Mouse (Mus musculus) stomach, embryonic 14.5 days (tissue): ENCODE measurements at regions not wholly inside any gene's neighbourhood (a gene's known extent, or its start where the extent isn't known, plus 50 kb on each side); places are given as distances from the start of the nearest gene placed in this dataset.

Source experiments
- ATAC-seq: fragments of 200-750 bp; cut with Nextera tagmentation; 2 replicates; pipeline ENCODE4 v1.8.0; 2017; ENCODE audit warnings: low read depth, moderate TSS enrichment; ENCODE audit not compliant: insufficient number of reproducible peaks, insufficient read depth, low FRiP score
- H3K27ac ChIP-seq: fragments of 300-500 bp; sonication (generic); 2 replicates; pipeline ENCODE4 v1.5.1; 2014; ENCODE audit warnings: mild to moderate bottlenecking, low read length, moderate library complexity, mixed read lengths
- H3K27me3 ChIP-seq: fragments of 300-500 bp; sonication (generic); 2 replicates; pipeline ENCODE4 v1.6.1; 2014; ENCODE audit warnings: low read length, control low read depth, mixed read lengths; ENCODE audit not compliant: control insufficient read depth, insufficient read depth
- H3K36me3 ChIP-seq: fragments of 300-500 bp; sonication (generic); 2 replicates; pipeline ENCODE4 v1.6.1; 2014; ENCODE audit warnings: mild to moderate bottlenecking, control low read depth, low read length, moderate library complexity, mixed read lengths; ENCODE audit not compliant: control insufficient read depth, insufficient read depth
- H3K4me1 ChIP-seq: fragments of 300-500 bp; sonication (generic); 2 replicates; pipeline ENCODE4 v1.6.1; 2014; ENCODE audit warnings: low read length, control low read depth, mixed read lengths; ENCODE audit not compliant: control insufficient read depth, insufficient read depth
- H3K4me2 ChIP-seq: fragments of 300-500 bp; sonication (generic); replicated peaks from 2 replicates; pipeline ENCODE4 v1.6.1; 2014; ENCODE audit warnings: low read depth, low read length, control low read depth
- H3K4me3 ChIP-seq: fragments of 300-500 bp; sonication (generic); 2 replicates; pipeline ENCODE4 v1.5.1; 2014; ENCODE audit warnings: low read depth, low read length, control low read depth
- H3K9ac ChIP-seq: fragments of 300-500 bp; sonication (generic); replicated peaks from 2 replicates; pipeline ENCODE4 v1.6.1; 2014; ENCODE audit warnings: low read depth, mild to moderate bottlenecking, control low read depth, low read length, moderate library complexity, mixed read lengths
- H3K9me3 ChIP-seq: fragments of 300-500 bp; sonication (generic); 2 replicates; pipeline ENCODE4 v1.6.1; 2016; ENCODE audit warnings: low read depth, low read length, control low read depth; ENCODE audit not compliant: control insufficient read depth
- WGBS: fragments of 180-500 bp; shearing (Covaris S2); extraction: QIAGEN DNeasy Blood & Tissue Kit; methylation state at CpG from one replicate; pipeline ENCODE4 v1.1.7; 2014; 5-methylcytosine and 5-hydroxymethylcytosine counted together

DNA sequence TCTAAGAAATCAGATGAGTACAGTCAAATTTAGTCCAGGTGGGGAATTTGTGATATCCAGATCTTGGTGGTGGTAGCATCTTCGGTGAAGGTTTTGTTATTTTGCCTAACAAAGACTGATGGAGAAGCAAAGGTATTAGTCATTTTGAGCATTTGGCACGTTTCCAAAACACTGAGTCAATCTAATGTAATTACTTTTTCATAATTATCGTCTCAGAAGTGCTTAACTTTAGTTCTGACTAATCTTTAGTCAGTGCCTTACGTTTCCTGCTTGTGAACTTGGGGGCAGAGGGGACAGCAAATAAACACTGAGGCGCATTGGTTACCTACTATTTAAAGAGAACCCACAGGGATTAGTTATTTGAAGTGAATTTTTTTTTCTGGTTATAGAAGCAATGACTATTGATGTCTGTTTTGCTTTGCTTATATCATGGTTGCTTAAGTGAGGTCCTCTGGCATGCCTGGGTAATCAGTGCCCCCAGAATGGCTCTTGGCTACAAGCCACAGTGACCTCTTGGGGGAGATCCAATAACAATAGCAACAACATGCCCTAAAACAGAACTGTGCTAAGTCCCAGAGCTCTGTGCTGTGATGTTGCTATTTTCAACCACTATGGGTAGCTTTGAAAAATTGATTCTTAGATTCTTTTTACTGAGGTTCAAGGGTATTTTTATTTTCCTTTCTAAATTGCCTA lies 275.1 kb downstream of the Gpat3 start:
- 48% methylated on average over 5 of the region's 5 CpGs for WGBS
- ATAC-seq: no peak
- no peaks in the 10 kb centered on the region for H3K9me3 ChIP-seq
- 0 out of 2 replicates have a peak, but pooled peaks cover 5% of the 10 kb centered on the region for H3K4me1 ChIP-seq
- H3K4me3 ChIP-seq: no peak overlapping the region
- H3K36me3 ChIP-seq: no peaks in the 10 kb centered on the region
- H3K27ac ChIP-seq: no peak overlapping the region
- no peaks in the 10 kb centered on the region for H3K27me3 ChIP-seq
- H3K9ac ChIP-seq: no peak overlapping the region
- H3K4me2 ChIP-seq: no peak overlapping the region

DNA sequence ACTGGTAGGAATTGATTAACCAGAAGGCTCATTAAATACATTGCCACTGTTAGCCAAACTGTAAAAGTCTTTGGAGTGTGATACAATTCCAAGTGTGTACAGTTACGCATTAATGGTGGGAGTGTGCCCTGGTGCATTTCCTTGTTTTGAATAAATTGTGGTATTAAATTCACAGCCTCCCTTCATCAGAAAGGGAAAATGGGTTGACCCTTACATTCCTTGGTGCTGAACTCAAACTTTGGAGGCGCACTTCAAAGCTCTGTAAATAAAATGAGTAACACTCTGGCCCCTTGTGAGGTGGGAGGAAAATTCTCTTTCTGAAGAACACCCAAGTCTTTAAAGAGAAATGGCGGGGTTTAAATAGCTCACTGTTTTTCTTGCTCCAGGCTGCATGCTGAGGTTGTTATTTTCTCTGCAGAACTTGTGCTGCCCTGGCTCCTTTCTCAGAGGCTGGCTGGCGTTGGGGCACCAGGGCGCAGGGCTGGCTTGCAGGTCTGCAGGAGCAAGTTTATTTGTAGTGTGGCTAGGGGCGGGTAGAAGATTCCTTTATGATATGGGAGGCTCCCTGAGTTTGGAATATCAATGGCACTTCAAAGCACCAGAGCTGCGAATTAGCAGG lies 266.7 kb downstream of the Gpat3 start:
- Histone ChIP-seq H3K27ac (no peak overlapping the region), H3K4me3 (no peak overlapping the region), H3K9me3 (no peaks in the 10 kb centered on the region), H3K36me3 (no peaks in the 10 kb centered on the region), H3K4me1 (no peaks in the 10 kb centered on the region), H3K27me3 (no peaks in the 10 kb centered on the region), H3K4me2 (no peak overlapping the region), H3K9ac (no peak overlapping the region)
- 29% methylated on average over 7 of the region's 7 CpGs for WGBS
- ATAC-seq: no peak

DNA sequence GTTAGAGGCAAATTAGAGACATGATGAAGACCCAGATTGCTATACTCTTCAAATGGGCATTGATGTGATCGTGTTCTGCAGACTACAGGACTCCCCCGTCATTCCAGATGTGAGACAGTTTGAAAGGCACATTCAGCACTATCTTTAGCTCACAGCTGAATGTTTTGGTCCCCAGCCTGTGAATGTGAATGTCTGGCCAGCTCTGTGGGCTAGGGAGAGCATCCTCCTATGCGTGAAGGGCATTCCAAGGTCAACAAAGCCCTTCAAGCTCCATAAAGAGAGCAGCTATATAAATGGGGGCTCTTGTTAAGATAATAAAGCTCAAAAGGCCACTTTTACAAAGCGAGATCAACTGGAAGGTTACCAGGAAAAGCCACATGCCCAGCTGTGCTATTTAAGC lies 266.1 kb downstream of the Gpat3 start:
- Histone ChIP-seq H3K27me3 (no peaks in the 10 kb centered on the region), H3K4me1 (no peaks in the 10 kb centered on the region), H3K4me2 (no peak overlapping the region), H3K9me3 (no peaks in the 10 kb centered on the region), H3K4me3 (no peak overlapping the region), H3K36me3 (no peaks in the 10 kb centered on the region), H3K9ac (no peak overlapping the region), H3K27ac (no peak overlapping the region)
- WGBS: 55% methylated on average over 4 of the region's 4 CpGs
- ATAC-seq: no peak

DNA sequence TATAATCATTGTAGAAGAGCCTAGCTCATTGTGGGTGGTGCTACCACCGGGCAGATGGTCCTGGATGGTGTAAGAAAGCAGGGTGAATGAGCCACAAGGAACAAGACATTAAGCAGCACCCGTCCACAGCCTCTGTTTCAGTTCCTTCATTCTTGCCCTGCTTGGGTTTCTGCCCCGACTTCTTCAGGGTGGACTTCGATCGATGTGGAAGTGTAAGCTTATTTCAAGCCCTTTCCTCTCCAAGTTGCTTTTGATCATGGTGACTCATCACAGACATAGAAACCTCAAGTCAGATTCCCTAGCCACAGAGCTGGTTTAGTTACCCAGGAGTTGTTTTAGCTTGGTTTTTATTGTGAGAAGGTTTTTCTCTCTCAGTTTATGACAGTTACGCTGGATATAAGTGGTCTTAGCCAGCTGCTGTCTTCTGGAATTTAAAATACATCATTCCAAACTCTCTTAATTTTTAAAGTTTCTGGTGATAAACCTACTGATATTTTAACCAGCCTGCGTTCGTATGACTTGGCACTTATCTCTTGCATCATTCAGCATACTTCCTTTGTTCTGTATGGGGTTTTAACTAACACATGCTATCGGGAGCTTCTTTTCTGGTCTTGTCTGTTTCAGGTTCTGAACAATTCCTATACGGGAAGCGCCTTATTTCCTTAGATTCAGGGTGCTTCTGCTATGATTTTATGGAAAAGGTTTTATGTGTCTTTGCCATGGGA lies 255.6 kb downstream of the Gpat3 start:
- H3K27ac ChIP-seq: no peak overlapping the region

DNA sequence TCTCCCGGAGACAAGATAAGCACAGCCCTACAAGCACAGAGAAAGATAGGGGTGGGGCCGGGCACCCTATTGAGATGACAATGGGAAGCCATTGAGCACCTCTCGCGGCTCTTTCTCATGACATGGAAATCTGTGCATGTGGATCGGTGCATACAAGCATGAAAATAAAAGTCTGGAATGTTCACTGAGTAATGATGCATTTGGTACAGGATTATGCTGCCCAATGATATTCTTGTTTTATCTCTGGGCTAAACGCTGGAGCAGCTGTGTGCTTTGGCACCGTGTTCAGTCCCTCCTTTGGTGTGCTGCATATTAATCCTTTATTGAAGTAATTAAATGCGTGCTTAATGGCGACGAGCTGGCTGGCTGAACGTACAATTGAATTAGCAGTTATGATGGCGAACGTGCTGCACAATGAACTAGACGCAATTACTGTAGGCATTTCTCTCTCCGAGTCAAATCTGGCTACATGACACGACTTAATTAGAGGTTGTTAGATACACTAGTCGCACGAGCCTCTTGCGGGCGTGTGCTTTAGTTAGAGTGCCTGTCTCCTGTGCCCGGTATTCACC lies 245.6 kb downstream of the Gpat3 start:
- H3K36me3 ChIP-seq: no peaks in the 10 kb centered on the region
- no peaks in the 10 kb centered on the region for H3K9me3 ChIP-seq
- no peak overlapping the region for H3K9ac ChIP-seq
- ATAC-seq: no peak
- 72% methylated on average over 21 of the region's 21 CpGs for WGBS
- H3K4me1 ChIP-seq: no peaks in the 10 kb centered on the region
- H3K27me3 ChIP-seq: no peaks in the 10 kb centered on the region
- no peak overlapping the region for H3K4me2 ChIP-seq
- H3K27ac ChIP-seq: no peak overlapping the region
- H3K4me3 ChIP-seq: no peak overlapping the region

More for the DNA sequence above, 255.6 kb downstream of the Gpat3 start:
- no peak for ATAC-seq
- no peaks in the 10 kb centered on the region for H3K4me1 ChIP-seq
- no peak overlapping the region for H3K4me3 ChIP-seq
- no peak overlapping the region for H3K4me2 ChIP-seq
- H3K36me3 ChIP-seq: no peaks in the 10 kb centered on the region
- H3K27me3 ChIP-seq: no peaks in the 10 kb centered on the region
- no peaks in the 10 kb centered on the region for H3K9me3 ChIP-seq
- WGBS: 76% methylated on average over 11 of the region's 11 CpGs
- H3K9ac ChIP-seq: no peak overlapping the region

DNA sequence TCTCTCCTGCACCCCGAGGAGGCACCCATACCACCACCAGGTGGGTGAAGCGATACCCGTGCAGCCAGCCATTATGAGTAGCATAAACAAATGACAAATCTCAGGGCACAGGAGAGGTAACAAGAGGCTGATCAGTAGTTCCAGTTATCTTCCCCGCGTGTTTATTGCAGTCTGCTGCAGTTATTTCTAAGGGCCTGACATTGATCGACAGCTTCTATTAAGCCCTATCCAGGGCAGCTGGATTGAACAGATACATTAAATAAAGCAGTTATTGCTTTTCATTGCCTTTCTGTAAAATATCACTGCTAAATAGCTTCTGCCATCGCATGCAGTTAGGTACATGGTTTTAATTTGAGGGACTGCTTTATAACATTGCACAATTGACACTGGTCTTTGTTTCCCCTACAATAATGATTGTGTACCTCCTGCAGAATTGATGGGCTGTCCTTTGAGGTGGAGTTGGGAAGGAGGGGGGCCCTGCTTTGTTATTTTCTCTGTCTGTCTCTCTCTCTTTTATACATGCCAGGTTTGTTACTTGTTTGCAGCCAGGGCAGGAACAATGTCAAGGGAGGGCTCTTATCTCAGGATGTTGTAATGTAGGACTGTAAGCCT lies 245.0 kb downstream of the Gpat3 start:
- Histone ChIP-seq H3K4me1 (no peaks in the 10 kb centered on the region), H3K36me3 (no peaks in the 10 kb centered on the region), H3K27ac (no peak overlapping the region), H3K4me3 (no peak overlapping the region), H3K4me2 (no peak overlapping the region), H3K27me3 (no peaks in the 10 kb centered on the region), H3K9me3 (no peaks in the 10 kb centered on the region), H3K9ac (no peak overlapping the region)
- ATAC-seq: no peak
- WGBS: 58% methylated on average over 7 of the region's 7 CpGs

DNA sequence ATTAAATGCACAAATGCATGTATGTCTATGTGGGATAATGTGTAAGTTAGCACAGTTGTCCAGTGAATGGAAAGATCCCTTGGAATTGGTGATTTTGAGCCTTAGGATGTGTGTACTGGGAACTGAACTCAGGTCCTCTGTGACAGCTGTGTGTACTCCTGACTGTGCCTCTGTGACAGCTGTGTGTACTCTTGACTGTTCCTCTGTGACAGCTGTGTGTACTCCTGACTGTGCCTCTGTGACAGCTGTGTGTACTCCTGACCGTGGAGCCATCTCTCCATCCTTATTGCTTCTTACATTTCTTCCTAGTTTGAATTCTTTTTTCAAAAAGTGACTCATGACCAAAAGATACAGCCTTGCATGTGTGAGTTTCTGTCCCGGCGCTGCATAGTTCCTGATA lies 239.7 kb downstream of the Gpat3 start:
- ATAC-seq: no peak
- WGBS: 59% methylated on average over 3 of the region's 3 CpGs
- H3K4me3 ChIP-seq: no peak overlapping the region
- no peak overlapping the region for H3K9ac ChIP-seq
- no peaks in the 10 kb centered on the region for H3K36me3 ChIP-seq
- no peaks in the 10 kb centered on the region for H3K9me3 ChIP-seq
- H3K4me2 ChIP-seq: no peak overlapping the region
- no peaks in the 10 kb centered on the region for H3K4me1 ChIP-seq
- no peaks in the 10 kb centered on the region for H3K27me3 ChIP-seq
- no peak overlapping the region for H3K27ac ChIP-seq

DNA sequence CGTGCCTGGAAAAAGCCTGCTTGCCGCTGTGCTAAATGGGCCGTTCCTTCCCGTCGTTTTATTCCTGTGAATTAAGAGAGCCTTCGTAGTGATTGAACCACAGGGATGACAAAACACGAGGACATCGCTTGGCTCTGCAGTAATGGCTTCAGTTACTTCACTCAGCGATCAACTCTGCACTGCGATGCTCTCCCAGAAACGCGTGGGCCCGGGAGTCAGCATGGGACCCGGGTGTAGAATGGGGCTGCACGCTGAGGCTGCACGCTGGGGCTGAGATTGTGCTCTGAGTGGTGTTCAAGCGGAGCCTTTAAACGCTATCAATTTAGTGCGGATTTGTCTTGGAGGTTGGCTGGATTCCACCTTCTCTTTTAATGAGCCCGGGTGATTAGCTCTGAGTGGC lies 237.1 kb downstream of the Gpat3 start:
- Histone ChIP-seq H3K27ac (no peak overlapping the region), H3K9ac (no peak overlapping the region), H3K36me3 (no peaks in the 10 kb centered on the region), H3K27me3 (no peaks in the 10 kb centered on the region), H3K9me3 (no peaks in the 10 kb centered on the region), H3K4me2 (no peak overlapping the region), H3K4me3 (no peak overlapping the region), H3K4me1 (no peaks in the 10 kb centered on the region)
- WGBS: 86% methylated on average over 20 of the region's 20 CpGs
- ATAC-seq: no peak
